Mouse (Mus musculus) hindbrain, postnatal 0 days (tissue): Measurements from ENCODE around the gene Trappc3. TPM values are rescaled to one million over a fixed set of nuclear protein-coding genes. Genes with fewer than 3 reads are reported as not detected.

Experiments
- ATAC-seq: fragments of 200-750 bp; cut with Nextera tagmentation; 2 replicates; pipeline ENCODE4 v1.8.0; 2017; ENCODE audit warnings: mild to moderate bottlenecking, moderate TSS enrichment, moderate library complexity
- DNase-seq: peaks from one replicate; pipeline ENCODE4 v3.0.0-alpha.2; 2015; ENCODE audit warnings: low spot score
- H3K27ac ChIP-seq: fragments of 300-500 bp; sonication (generic); 2 replicates; pipeline ENCODE4 v1.5.1; 2014; ENCODE audit warnings: mild to moderate bottlenecking
- H3K27me3 ChIP-seq: fragments of 300-500 bp; sonication (generic); 2 replicates; pipeline ENCODE4 v1.6.1; 2014; ENCODE audit warnings: low read length, mixed read lengths; ENCODE audit not compliant: insufficient read depth
- H3K36me3 ChIP-seq: fragments of 300-500 bp; sonication (generic); 2 replicates; pipeline ENCODE4 v1.6.1; 2014; ENCODE audit warnings: low read length, mixed read lengths; ENCODE audit not compliant: insufficient read depth
- H3K4me1 ChIP-seq: fragments of 300-500 bp; sonication (generic); 2 replicates; pipeline ENCODE4 v1.6.1; 2014; ENCODE audit warnings: antibody characterized with exemption, low read length, mixed read lengths; ENCODE audit not compliant: insufficient read depth
- H3K4me2 ChIP-seq: fragments of 300-500 bp; sonication (generic); 2 replicates; pipeline ENCODE4 v1.6.1; 2014; ENCODE audit warnings: low read depth, mild to moderate bottlenecking, low read length, moderate library complexity, mixed read lengths
- H3K4me3 ChIP-seq: fragments of 300-500 bp; sonication (generic); 2 replicates; pipeline ENCODE4 v1.5.1; 2014; ENCODE audit warnings: low read length
- H3K9ac ChIP-seq: fragments of 300-500 bp; sonication (generic); replicated peaks from 2 replicates; pipeline ENCODE4 v1.6.1; 2014; ENCODE audit warnings: mild to moderate bottlenecking, low read length, moderate library complexity, mixed read lengths
- H3K9me3 ChIP-seq: fragments of 300-500 bp; sonication (generic); 2 replicates; pipeline ENCODE4 v1.6.1; 2016; ENCODE audit warnings: low read length, mixed read lengths
- CTCF ChIP-seq: IDR thresholded peaks from 2 replicates; pipeline ENCODE4 v1.5.1; 2016; ENCODE audit warnings: antibody characterized with exemption, control low read depth, low read depth
- WGBS: fragments of 180-500 bp; shearing (Covaris S2); extraction: QIAGEN DNeasy Blood & Tissue Kit; methylation state at CpG from one replicate; pipeline ENCODE4 v1.1.7; 2014; 5-methylcytosine and 5-hydroxymethylcytosine counted together
- polyA plus RNA-seq: library from polyadenylated mRNA; unstranded; fragments of >200 nt; fragmentation: Nextera tagmentation; extraction: Ambion mirVana; gene quantifications from 2 replicates; pipeline ENCODE4 v1.2.1, GENCODE M21; 2015
- total RNA-seq: library from RNA; depleted of rRNA; stranded (reverse); fragments of >200 nt; gene quantifications from 2 replicates; pipeline ENCODE4 v1.2.3, GENCODE M21; 2014

The Trappc3 gene
- total and polyA plus RNA-seq, 2 experiments from 2014 or later, result 97.4 to 188 TPM

- Histone ChIP-seq H3K4me2 (peak overlapping the region; percentile 54), H3K4me3 (peak overlapping the region; percentile 15), H3K27me3 (no peaks in the 10 kb centered on the region), H3K9ac (peak overlapping the region; percentile 28; the same call in 1 of the 2 replicates), H3K27ac (no peak overlapping the region), H3K36me3 (peaks cover 17% of the 10 kb centered on the region; the same call in 1 of the 2 replicates), H3K9me3 (no peaks in the 10 kb centered on the region), H3K4me1 (0 out of 2 replicates have a peak, but pooled peaks cover 4% of the 10 kb centered on the region)
- DNase-seq (peak; percentile 94), ATAC-seq (peak; percentile 81)
- TF ChIP-seq CTCF, result peak; percentile 95
- WGBS, result 6% methylated on average over 18 of the region's 18 CpGs
Measured at GRCm38 (mm10) chr4:126227077-126227761, 34.9 kb upstream of the Trappc3 start.

- Histone ChIP-seq H3K9me3 (no peaks in the 10 kb centered on the region), H3K4me3 (no peak overlapping the region), H3K4me2 (no peak overlapping the region), H3K36me3 (peaks cover 26% of the 10 kb centered on the region), H3K27ac (0 out of 2 replicates have a peak overlapping the region, but pooled peaks have one; percentile 3), H3K4me1 (0 out of 2 replicates have a peak, but pooled peaks cover 4% of the 10 kb centered on the region), H3K27me3 (no peaks in the 10 kb centered on the region), H3K9ac (no peak overlapping the region)
- no peak for TF ChIP-seq CTCF
- WGBS, result 16% methylated on average over 5 of the region's 5 CpGs
- DNase-seq (no peak), ATAC-seq (no peak)
Measured at GRCm38 (mm10) chr4:126228144-126228543, 34.0 kb upstream of the Trappc3 start.

GRCm38 (mm10) chr4:126229900-126230299 is 32.2 kb upstream of the Trappc3 start:
- Histone ChIP-seq H3K27me3 (no peaks in the 10 kb centered on the region), H3K27ac (no peak overlapping the region), H3K4me1 (0 out of 2 replicates have a peak, but pooled peaks cover 4% of the 10 kb centered on the region), H3K9ac (no peak overlapping the region), H3K36me3 (peaks cover 44% of the 10 kb centered on the region), H3K9me3 (no peaks in the 10 kb centered on the region), H3K4me2 (no peak overlapping the region), H3K4me3 (no peak overlapping the region)
- WGBS, result 61% methylated on average over 7 of the region's 7 CpGs
- DNase-seq (no peak), ATAC-seq (no peak)
- no peak for TF ChIP-seq CTCF

GRCm38 (mm10) chr4:126233676-126234308 is 28.3 kb upstream of the Trappc3 start:
- no peak for DNase-seq
- ATAC-seq, result no peak
- H3K4me2 ChIP-seq, result no peak overlapping the region
- H3K36me3 ChIP-seq, result peaks cover 77% of the 10 kb centered on the region
- H3K4me3 ChIP-seq, result no peak overlapping the region
- no peaks in the 10 kb centered on the region for H3K27me3 ChIP-seq
- 89% methylated on average over 29 of the region's 29 CpGs for WGBS
- no peaks in the 10 kb centered on the region for H3K4me1 ChIP-seq
- H3K9me3 ChIP-seq, result no peaks in the 10 kb centered on the region
- no peak overlapping the region for H3K27ac ChIP-seq
- no peak overlapping the region for H3K9ac ChIP-seq
- TF ChIP-seq CTCF, result no peak

- 81% methylated on average over 18 of the region's 18 CpGs for WGBS
- no peak overlapping the region for H3K4me3 ChIP-seq
- no peak for DNase-seq
- no peaks in the 10 kb centered on the region for H3K4me1 ChIP-seq
- H3K9ac ChIP-seq, result no peak overlapping the region
- no peaks in the 10 kb centered on the region for H3K27me3 ChIP-seq
- no peak overlapping the region for H3K4me2 ChIP-seq
- no peak overlapping the region for H3K27ac ChIP-seq
- H3K36me3 ChIP-seq, result peaks cover 85% of the 10 kb centered on the region
- H3K9me3 ChIP-seq, result no peaks in the 10 kb centered on the region
- TF ChIP-seq CTCF, result no peak
- no peak for ATAC-seq
Measured at GRCm38 (mm10) chr4:126234496-126235175, 27.5 kb upstream of the Trappc3 start.

GRCm38 (mm10) chr4:126235191-126235590 is 26.9 kb upstream of the Trappc3 start:
- WGBS, result 91% methylated on average over 10 of the region's 10 CpGs
- Histone ChIP-seq H3K9ac (no peak overlapping the region), H3K27me3 (no peaks in the 10 kb centered on the region), H3K4me2 (no peak overlapping the region), H3K27ac (no peak overlapping the region), H3K4me1 (no peaks in the 10 kb centered on the region), H3K36me3 (peaks cover 91% of the 10 kb centered on the region), H3K4me3 (no peak overlapping the region), H3K9me3 (no peaks in the 10 kb centered on the region)
- DNase-seq (no peak), ATAC-seq (no peak)
- no peak for TF ChIP-seq CTCF
